Mouse (Mus musculus) lung, embryonic 15.5 days (tissue): ENCODE data around the gene Atad2b. TPM values are rescaled to one million over a fixed set of nuclear protein-coding genes. Genes with fewer than 3 reads are reported as not detected.
"Not testable (repeated sequence)": the region's sequence is repeated elsewhere in the genome, so short reads cannot be mapped to it uniquely, and the experiment has no call there.

Source experiments
- ATAC-seq: fragments of 200-750 bp; cut with Nextera tagmentation; 2 replicates; pipeline ENCODE4 v1.8.0; 2017; ENCODE audit warnings: moderate number of reproducible peaks, borderline replicate concordance; ENCODE audit not compliant: low FRiP score, low TSS enrichment; ENCODE audit errors: extremely low read depth
- H3K27ac ChIP-seq: fragments of 300-500 bp; sonication (generic); 2 replicates; pipeline ENCODE4 v1.5.1; 2015; ENCODE audit warnings: moderate library complexity, mild to moderate bottlenecking, inconsistent platforms
- H3K27me3 ChIP-seq: fragments of 300-500 bp; sonication (generic); 2 replicates; pipeline ENCODE4 v1.6.1; 2015; ENCODE audit warnings: inconsistent platforms
- H3K36me3 ChIP-seq: fragments of 300-500 bp; sonication (generic); 2 replicates; pipeline ENCODE4 v1.6.1; 2015; ENCODE audit warnings: inconsistent platforms
- H3K4me1 ChIP-seq: fragments of 300-500 bp; sonication (generic); 2 replicates; pipeline ENCODE4 v1.6.1; 2015; ENCODE audit warnings: inconsistent platforms
- H3K4me2 ChIP-seq: fragments of 300-500 bp; sonication (generic); 2 replicates; pipeline ENCODE4 v1.6.1; 2015; ENCODE audit warnings: inconsistent platforms, mild to moderate bottlenecking, moderate library complexity
- H3K4me3 ChIP-seq: fragments of 300-500 bp; sonication (generic); 2 replicates; pipeline ENCODE4 v1.5.1; 2015; ENCODE audit warnings: mild to moderate bottlenecking, inconsistent platforms
- H3K9ac ChIP-seq: fragments of 300-500 bp; sonication (generic); 2 replicates; pipeline ENCODE4 v1.6.1; 2015; ENCODE audit warnings: inconsistent platforms
- H3K9me3 ChIP-seq: fragments of 300-500 bp; sonication (generic); 2 replicates; pipeline ENCODE4 v1.6.1; 2016; ENCODE audit warnings: inconsistent platforms
- WGBS: fragments of 180-500 bp; shearing (Covaris S2); methylation state at CpG from one replicate; pipeline ENCODE4 v1.1.7; 2015; 5-methylcytosine and 5-hydroxymethylcytosine counted together
- polyA plus RNA-seq: library from polyadenylated mRNA; unstranded; fragments of >200 nt; fragmentation: Nextera tagmentation; extraction: Ambion mirVana; gene quantifications from 2 replicates; pipeline ENCODE4 v1.2.1, GENCODE M21; 2015

Gene Atad2b
- polyA plus RNA-seq, 1 experiment from 2014 or later = 9.5 TPM

DNA sequence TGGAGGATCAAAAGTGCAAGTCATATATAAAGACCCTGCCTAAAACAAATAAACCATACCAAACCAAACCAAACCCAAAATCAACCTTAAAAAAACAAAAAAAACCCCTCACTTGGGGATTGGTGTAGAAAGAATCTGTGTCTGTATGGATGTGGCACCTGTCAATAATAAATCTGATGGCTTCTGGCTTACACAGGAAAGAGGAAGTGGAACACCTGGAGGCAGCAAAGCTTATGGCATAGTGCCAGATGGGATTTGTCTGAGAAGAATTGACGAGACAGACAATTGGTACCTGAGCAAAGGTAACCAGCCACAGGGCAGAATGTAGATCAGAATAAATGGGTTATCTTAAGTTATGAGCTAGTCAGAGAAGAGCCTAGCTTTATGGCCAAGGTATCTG lies 32.1 kb upstream of the Atad2b start:
- no peak for ATAC-seq
- H3K27ac ChIP-seq = no peak overlapping the region
- no peaks in the 10 kb centered on the region for H3K4me1 ChIP-seq
- H3K36me3 ChIP-seq = peaks cover 3% of the 10 kb centered on the region; the same call in 1 of the 2 replicates
- H3K9ac ChIP-seq = no peak overlapping the region
- H3K4me3 ChIP-seq = no peak overlapping the region
- no peak overlapping the region for H3K4me2 ChIP-seq
- no peaks in the 10 kb centered on the region for H3K9me3 ChIP-seq
- H3K27me3 ChIP-seq = no peaks in the 10 kb centered on the region
- 57% methylated on average over 1 of the region's 1 CpGs for WGBS

DNA sequence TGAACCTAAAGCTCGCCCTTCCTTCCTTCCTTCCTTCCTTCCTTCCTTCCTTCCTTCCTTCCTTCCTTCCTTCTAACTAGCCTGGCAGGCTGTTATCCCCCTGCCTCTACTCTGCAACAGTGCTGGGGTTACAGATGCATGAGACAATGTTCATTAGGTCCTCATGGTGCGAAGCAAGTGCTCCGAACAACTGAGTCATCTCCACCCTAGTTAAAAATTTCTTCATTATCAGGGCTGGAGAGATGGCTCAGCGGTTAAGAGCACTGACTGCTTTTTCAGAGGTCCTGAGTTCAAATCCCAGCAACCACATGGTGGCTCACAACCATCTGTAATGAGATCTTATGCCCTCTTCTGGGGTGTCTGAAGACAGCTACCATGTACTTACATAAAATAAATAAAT lies 30.6 kb upstream of the Atad2b start:
- H3K4me2 ChIP-seq, H3K27me3 ChIP-seq, H3K27ac ChIP-seq, H3K4me1 ChIP-seq, H3K36me3 ChIP-seq, H3K4me3 ChIP-seq, H3K9me3 ChIP-seq, ATAC-seq, H3K9ac ChIP-seq: not testable (repeated sequence)
- 85% methylated on average over 4 of the region's 4 CpGs for WGBS

DNA sequence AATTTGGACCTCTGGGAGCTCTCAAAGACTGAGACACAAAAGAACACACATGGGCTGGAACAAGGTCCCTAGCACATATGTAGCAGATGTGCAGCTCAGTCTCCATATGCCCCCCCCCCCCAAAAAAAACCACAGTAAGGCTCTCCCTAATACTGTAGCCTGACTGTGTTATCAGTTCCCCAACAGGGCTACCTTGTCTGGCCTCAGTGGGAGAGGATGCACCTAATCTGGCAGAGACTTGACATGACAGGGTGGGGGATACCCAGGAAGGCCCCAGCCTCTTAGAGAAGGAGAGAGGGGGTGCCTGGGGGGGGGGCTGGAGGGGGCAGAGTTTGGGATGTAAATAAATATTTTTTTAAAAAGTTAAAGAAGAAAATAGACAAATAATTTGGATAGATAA lies 28.4 kb upstream of the Atad2b start:
- H3K9ac ChIP-seq = no peak overlapping the region
- no peak overlapping the region for H3K4me3 ChIP-seq
- H3K36me3 ChIP-seq = no peaks in the 10 kb centered on the region; the same call in 1 of the 2 replicates
- no peaks in the 10 kb centered on the region for H3K9me3 ChIP-seq
- no peaks in the 10 kb centered on the region for H3K27me3 ChIP-seq
- ATAC-seq = no peak
- H3K4me2 ChIP-seq = no peak overlapping the region
- H3K27ac ChIP-seq = no peak overlapping the region
- H3K4me1 ChIP-seq = no peaks in the 10 kb centered on the region

DNA sequence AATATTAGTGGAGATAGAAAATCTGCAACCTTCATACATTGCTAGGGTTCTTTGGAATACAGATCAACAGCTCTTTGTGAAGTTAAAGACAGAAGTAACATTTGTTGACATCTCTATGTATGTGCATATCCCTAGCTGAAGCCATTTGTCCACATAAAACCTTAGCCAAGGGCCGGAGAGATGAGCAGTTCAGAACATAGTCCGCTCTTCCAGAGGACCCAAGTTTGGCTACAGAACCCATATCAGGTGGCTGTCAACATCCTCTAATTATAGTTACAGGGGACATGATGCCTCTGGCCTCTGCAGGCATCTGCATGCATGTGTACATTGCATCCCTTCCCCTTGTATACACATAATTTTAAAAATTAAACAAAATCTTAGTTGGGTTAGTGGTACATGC lies 27.9 kb upstream of the Atad2b start:
- no peak overlapping the region for H3K27ac ChIP-seq
- 88% methylated on average over 2 of the region's 2 CpGs for WGBS
- H3K4me1 ChIP-seq = no peaks in the 10 kb centered on the region
- H3K9me3 ChIP-seq = no peaks in the 10 kb centered on the region
- no peak for ATAC-seq
- H3K4me2 ChIP-seq = no peak overlapping the region
- no peak overlapping the region for H3K4me3 ChIP-seq
- H3K9ac ChIP-seq = no peak overlapping the region
- no peaks in the 10 kb centered on the region; the same call in 1 of the 2 replicates for H3K36me3 ChIP-seq
- H3K27me3 ChIP-seq = no peaks in the 10 kb centered on the region

DNA sequence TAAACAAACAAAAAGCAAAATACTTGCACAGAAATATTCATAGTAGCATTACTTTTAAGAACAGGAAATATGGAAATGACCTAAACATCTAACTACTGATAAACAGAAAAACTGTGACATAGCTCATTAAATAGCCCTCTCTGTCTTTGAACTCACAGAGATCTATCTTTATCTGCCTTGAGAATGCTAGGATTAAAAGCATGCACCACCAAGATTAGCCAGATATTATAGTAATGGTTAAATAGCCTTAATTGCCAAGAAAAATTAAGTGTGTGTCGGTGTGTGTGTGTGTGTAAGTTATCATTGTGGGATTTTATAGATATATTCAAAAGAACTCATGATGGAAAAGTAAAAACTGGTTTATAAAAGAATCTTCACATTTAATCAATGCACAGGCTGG lies 27.3 kb upstream of the Atad2b start:
- 85% methylated on average over 1 of the region's 1 CpGs for WGBS
- H3K4me3 ChIP-seq = no peak overlapping the region
- no peaks in the 10 kb centered on the region for H3K4me1 ChIP-seq
- H3K36me3 ChIP-seq = no peaks in the 10 kb centered on the region; the same call in 1 of the 2 replicates
- no peak overlapping the region for H3K27ac ChIP-seq
- ATAC-seq = no peak
- H3K27me3 ChIP-seq = no peaks in the 10 kb centered on the region
- no peak overlapping the region for H3K9ac ChIP-seq
- H3K9me3 ChIP-seq = no peaks in the 10 kb centered on the region
- H3K4me2 ChIP-seq = no peak overlapping the region

DNA sequence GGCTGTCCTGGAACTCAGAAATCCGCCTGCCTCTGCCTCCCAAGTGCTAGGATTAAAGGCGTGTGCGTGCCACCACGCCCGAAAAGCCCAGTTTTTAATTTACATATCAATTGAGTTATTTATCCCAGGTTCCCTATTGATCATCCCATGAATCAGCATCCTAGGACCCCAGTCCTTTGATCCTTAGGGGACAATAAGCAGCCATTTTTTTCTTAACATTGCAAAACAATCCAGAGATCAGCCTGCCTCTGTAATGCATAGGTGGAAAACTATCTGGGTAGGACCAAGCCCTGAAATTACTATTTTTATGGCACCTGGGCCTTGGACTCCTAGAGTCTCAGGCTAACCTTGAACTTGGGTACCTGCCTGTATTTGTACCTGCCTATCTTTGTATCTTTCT lies 19.1 kb upstream of the Atad2b start:
- 94% methylated on average over 5 of the region's 5 CpGs for WGBS

DNA sequence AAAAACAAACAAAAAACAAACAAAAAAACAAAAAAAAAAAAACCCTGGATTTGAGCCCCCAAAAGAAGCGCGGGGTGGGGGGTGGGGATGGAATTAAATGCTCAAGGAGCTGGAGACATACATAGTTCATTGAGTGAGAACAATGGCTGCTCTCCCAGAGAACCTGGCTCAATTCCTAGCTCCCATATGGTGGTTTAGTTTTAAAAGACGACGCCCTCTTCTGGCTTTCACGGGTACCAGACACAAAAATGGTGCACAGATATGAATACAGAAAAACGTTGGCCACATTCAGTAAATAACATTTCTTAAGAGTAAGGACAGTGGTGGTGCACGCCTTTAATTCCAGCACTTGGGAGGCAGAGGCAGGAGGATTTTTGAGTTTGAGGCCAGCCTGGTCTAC lies 11.2 kb upstream of the Atad2b start:
- Histone ChIP-seq H3K27ac (no peak overlapping the region), H3K27me3 (no peaks in the 10 kb centered on the region), H3K4me1 (peaks cover 6% of the 10 kb centered on the region; the same call in 1 of the 2 replicates), H3K4me3 (no peak overlapping the region), H3K9ac (no peak overlapping the region), H3K36me3 (no peaks in the 10 kb centered on the region), H3K9me3 (no peaks in the 10 kb centered on the region), H3K4me2 (no peak overlapping the region)
- no peak for ATAC-seq
- WGBS = 78% methylated on average over 7 of the region's 7 CpGs

More for the DNA sequence above, 19.1 kb upstream of the Atad2b start:
- H3K27me3 ChIP-seq = no peaks in the 10 kb centered on the region
- no peak overlapping the region for H3K4me3 ChIP-seq
- no peaks in the 10 kb centered on the region for H3K36me3 ChIP-seq
- no peak overlapping the region for H3K27ac ChIP-seq
- no peak overlapping the region for H3K4me2 ChIP-seq
- H3K9ac ChIP-seq = no peak overlapping the region
- no peaks in the 10 kb centered on the region for H3K9me3 ChIP-seq
- no peaks in the 10 kb centered on the region for H3K4me1 ChIP-seq
- ATAC-seq = no peak

DNA sequence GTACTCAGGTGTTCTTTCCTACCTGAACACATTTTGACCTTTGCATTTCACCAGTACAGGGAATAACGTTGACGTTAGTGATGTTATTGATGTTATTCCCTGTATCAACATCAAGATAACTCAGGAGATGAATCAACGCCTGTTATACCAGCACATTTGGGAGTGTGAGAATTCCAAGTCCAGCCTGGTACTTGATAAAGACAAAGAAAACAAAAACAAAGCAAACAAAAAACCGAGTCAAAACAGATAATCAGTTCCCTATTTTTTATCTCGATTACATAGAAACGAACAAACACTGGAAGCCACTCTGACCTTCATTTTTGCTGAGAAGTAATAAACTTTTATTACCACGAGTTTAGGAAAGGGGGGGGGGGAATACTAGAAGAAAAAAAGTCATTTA lies 10.7 kb upstream of the Atad2b start:
- peak overlapping the region; percentile 87; the same call in 1 of the 2 replicates for H3K27ac ChIP-seq
- peak overlapping the region; percentile 87 for H3K4me2 ChIP-seq
- H3K9me3 ChIP-seq = no peaks in the 10 kb centered on the region
- no peaks in the 10 kb centered on the region for H3K27me3 ChIP-seq
- WGBS = 38% methylated on average over 7 of the region's 7 CpGs
- peaks cover 6% of the 10 kb centered on the region; the same call in 1 of the 2 replicates for H3K4me1 ChIP-seq
- H3K36me3 ChIP-seq = no peaks in the 10 kb centered on the region
- peak overlapping the region; percentile 84 for H3K9ac ChIP-seq
- H3K4me3 ChIP-seq = peak overlapping the region; percentile 84
- no peak for ATAC-seq

DNA sequence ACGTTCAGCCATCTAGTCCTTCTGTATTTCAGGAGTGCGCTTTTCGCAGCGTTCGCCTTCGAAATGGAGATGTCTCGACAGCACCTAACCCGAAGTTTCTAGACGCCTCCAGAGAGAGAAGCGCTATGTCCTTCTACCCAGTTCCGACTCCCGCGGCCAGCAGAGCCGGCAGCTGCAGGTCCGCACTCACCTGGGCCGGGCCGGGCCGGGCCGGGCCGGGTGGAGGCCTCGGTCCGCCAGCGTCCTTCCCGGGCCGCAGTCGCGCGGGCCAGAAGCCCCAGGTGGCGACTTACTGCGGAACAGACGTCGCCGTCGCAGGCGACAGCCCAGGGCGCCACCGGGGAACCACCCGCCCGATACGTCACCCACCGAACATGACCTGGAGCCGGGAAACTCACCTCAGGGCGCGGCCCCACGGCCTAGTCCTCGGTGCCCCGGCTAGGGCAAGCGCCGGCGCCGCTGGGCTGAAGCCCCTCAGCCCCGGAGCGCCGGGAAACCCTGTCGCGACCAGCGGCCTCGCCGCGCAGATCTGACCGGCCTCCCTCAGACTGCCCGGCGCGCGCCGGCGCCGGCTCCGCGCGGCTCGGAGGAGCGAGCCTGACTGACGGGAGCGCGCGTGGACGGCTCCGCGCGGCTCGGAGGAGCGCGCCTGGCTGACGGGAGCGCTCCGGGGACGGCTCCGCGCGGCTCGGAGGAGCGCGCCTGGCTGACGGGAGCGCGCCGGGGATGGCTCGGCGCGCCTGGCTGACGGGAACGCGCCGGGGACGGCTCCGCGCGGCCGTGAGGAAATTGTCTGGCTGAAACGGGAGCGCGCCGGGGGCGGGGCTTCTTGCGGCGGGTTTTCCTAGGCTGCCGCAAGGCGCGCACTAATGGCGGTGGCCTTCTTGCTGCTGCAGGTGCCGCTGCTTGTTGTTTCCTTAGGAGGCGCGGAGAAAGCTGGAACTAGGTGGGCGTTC lies 9.9 kb upstream of the Atad2b start, which contains the start of gene Ubxn2a:
Gene Ubxn2a, minus strand, starts transcription at position 755 of the 956 bp plus-strand sequence.
- WGBS = under 1% methylated on average over 125 of the region's 125 CpGs
- Histone ChIP-seq H3K4me2 (peak within 1 kb of the TSS; percentile 87), H3K9ac (peak within 1 kb of the TSS; percentile 84), H3K36me3 (no peaks in the 10 kb centered on the region), H3K27ac (peak within 1 kb of the TSS; percentile 87), H3K27me3 (no peaks in the 10 kb centered on the region), H3K4me3 (peak within 1 kb of the TSS; percentile 84), H3K4me1 (peaks cover 6% of the 10 kb centered on the region; the same call in 1 of the 2 replicates), H3K9me3 (no peaks in the 10 kb centered on the region)
- ATAC-seq = peak; percentile 93

DNA sequence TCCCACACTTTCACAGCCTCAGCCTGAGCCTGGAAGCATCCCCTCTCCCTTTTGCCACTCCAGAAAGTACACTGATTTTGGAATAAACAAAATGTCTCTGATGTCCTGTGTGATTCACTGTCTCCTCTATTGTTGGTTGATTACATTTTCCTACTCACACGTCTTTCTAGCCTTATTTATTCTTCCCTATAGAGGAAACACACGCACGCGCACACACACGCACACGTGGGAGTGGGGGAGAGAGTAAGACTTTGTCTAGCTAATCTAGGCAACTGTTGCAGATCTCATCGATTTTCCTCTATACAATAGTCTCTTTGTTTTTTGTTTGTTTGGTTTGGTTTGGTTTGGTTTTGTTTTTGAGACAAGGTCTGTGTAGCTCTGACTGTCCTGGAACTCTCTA lies 8.8 kb upstream of the Atad2b start:
- no peaks in the 10 kb centered on the region for H3K36me3 ChIP-seq
- no peaks in the 10 kb centered on the region for H3K27me3 ChIP-seq
- H3K27ac ChIP-seq = no peak overlapping the region
- no peak for ATAC-seq
- no peak overlapping the region for H3K4me2 ChIP-seq
- peak overlapping the region; percentile 84; the same call in 1 of the 2 replicates for H3K4me3 ChIP-seq
- H3K9ac ChIP-seq = no peak overlapping the region
- H3K4me1 ChIP-seq = peaks cover 6% of the 10 kb centered on the region; the same call in 1 of the 2 replicates
- 80% methylated on average over 7 of the region's 7 CpGs for WGBS
- H3K9me3 ChIP-seq = no peaks in the 10 kb centered on the region

DNA sequence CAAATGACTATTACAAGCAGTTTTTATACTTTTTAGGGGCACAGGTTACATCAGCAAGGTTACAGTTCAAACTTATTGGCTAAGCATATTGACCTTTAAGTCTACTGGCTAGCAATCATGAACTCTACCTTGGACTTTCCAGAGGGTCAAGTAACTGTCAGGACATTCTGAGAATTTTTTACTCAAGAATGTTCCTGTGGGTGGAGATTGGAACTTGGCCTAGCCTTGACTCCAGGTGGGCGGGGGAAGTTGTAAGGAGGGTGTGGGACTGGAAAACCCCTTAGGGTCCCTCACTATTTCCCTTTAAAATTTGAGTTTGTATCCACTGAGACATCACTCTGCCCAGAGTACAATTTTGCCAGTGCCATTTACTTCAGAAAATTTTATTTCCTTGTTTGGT lies 6.7 kb upstream of the Atad2b start:
- 88% methylated on average over 1 of the region's 1 CpGs for WGBS
- not testable (repeated sequence) for H3K27me3 ChIP-seq, H3K27ac ChIP-seq, H3K4me3 ChIP-seq, H3K9ac ChIP-seq, ATAC-seq, H3K4me2 ChIP-seq, H3K36me3 ChIP-seq, H3K4me1 ChIP-seq, H3K9me3 ChIP-seq

DNA sequence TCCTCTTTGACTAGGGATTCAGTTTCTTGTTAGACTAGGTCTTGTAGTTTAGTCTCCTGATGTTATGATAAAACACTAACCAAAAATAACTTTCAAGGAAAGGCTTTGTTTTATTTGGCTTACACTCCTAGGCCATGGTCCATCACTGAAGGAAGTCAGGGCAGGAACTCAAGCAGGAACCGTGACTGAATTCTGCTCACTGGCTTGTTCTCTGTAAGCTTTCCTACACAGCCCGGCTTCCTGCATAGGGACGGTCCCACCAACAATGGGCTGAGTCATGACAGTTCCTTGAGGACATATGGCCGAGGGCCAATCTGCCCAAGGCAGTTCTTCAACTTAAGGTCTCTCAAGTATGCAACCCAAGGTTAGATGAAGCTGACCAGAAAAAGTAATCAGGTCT lies 5.4 kb upstream of the Atad2b start:
- no peaks in the 10 kb centered on the region for H3K27me3 ChIP-seq
- no peak overlapping the region for H3K27ac ChIP-seq
- no peak overlapping the region for H3K4me3 ChIP-seq
- ATAC-seq = no peak
- H3K9me3 ChIP-seq = no peaks in the 10 kb centered on the region
- no peaks in the 10 kb centered on the region for H3K36me3 ChIP-seq
- no peak overlapping the region for H3K9ac ChIP-seq
- 0 out of 2 replicates have a peak, but pooled peaks cover 2% of the 10 kb centered on the region for H3K4me1 ChIP-seq
- no peak overlapping the region for H3K4me2 ChIP-seq
- WGBS = 73% methylated on average over 4 of the region's 4 CpGs
